Mouse (Mus musculus) kidney, embryonic 16.5 days (tissue): ENCODE results near the gene Lep. TPM values are rescaled to one million over a fixed set of nuclear protein-coding genes. Genes with fewer than 3 reads are reported as not detected.
A peak's percentile ranks its signal among the peaks of the same experiment; 100 is the strongest.

Experiments used
- ATAC-seq: fragments of 200-750 bp; cut with Nextera tagmentation; 2 replicates; pipeline ENCODE4 v1.8.0; 2017; ENCODE audit warnings: moderate TSS enrichment; ENCODE audit not compliant: low FRiP score, low TSS enrichment
- H3K27ac ChIP-seq: fragments of 300-500 bp; sonication (generic); 2 replicates; pipeline ENCODE4 v1.5.1; 2014; ENCODE audit warnings: low read length
- H3K27me3 ChIP-seq: fragments of 300-500 bp; sonication (generic); 2 replicates; pipeline ENCODE4 v1.6.1; 2014; ENCODE audit warnings: low read length, control low read depth, mixed read lengths; ENCODE audit not compliant: insufficient read depth
- H3K36me3 ChIP-seq: fragments of 300-500 bp; sonication (generic); 2 replicates; pipeline ENCODE4 v1.6.1; 2014; ENCODE audit warnings: low read length, control low read depth, mixed read lengths; ENCODE audit not compliant: insufficient read depth
- H3K4me1 ChIP-seq: fragments of 300-500 bp; sonication (generic); 2 replicates; pipeline ENCODE4 v1.6.1; 2014; ENCODE audit warnings: low read length, control low read depth, mixed read lengths; ENCODE audit not compliant: insufficient read depth
- H3K4me2 ChIP-seq: fragments of 300-500 bp; sonication (generic); replicated peaks from 2 replicates; pipeline ENCODE4 v1.6.1; 2014; ENCODE audit warnings: low read depth, low read length
- H3K4me3 ChIP-seq: fragments of 300-500 bp; sonication (generic); 2 replicates; pipeline ENCODE4 v1.5.1; 2014; ENCODE audit warnings: mild to moderate bottlenecking, low read length
- H3K9ac ChIP-seq: fragments of 300-500 bp; sonication (generic); replicated peaks from 2 replicates; pipeline ENCODE4 v1.6.1; 2014; ENCODE audit warnings: low read length
- H3K9me3 ChIP-seq: fragments of 300-500 bp; sonication (generic); 2 replicates; pipeline ENCODE4 v1.6.1; 2016; ENCODE audit warnings: low read length, control low read depth
- WGBS: fragments of 180-500 bp; shearing (Covaris S2); extraction: QIAGEN DNeasy Blood & Tissue Kit; methylation state at CpG from one replicate; pipeline ENCODE4 v1.1.7; 2014; 5-methylcytosine and 5-hydroxymethylcytosine counted together
- polyA plus RNA-seq: library from polyadenylated mRNA; unstranded; fragments of >200 nt; fragmentation: Nextera tagmentation; extraction: Ambion mirVana; gene quantifications from 2 replicates; pipeline ENCODE4 v1.2.1, GENCODE M21; 2015

The Lep gene
- polyA plus RNA-seq: not detected in 2 replicates

GRCm38 (mm10) chr6:29059846-29060685, at the start of gene Lep:
Lep (plus strand) TSS chr6:29060220.
- H3K27me3 ChIP-seq: no peaks in the 10 kb centered on the region
- no peaks in the 10 kb centered on the region for H3K4me1 ChIP-seq
- no peak within 1 kb of the TSS for H3K27ac ChIP-seq
- no peaks in the 10 kb centered on the region for H3K9me3 ChIP-seq
- H3K4me2 ChIP-seq: no peak within 1 kb of the TSS
- no peak within 1 kb of the TSS for H3K4me3 ChIP-seq
- no peak within 1 kb of the TSS for H3K9ac ChIP-seq
- no peaks in the 10 kb centered on the region for H3K36me3 ChIP-seq
- ATAC-seq: no peak
- WGBS: 77% methylated on average over 28 of the region's 28 CpGs

GRCm38 (mm10) chr6:29011651-29012050, 48.4 kb upstream of the Lep start:
- Histone ChIP-seq H3K9me3 (no peaks in the 10 kb centered on the region), H3K36me3 (no peaks in the 10 kb centered on the region), H3K4me2 (no peak overlapping the region), H3K4me1 (0 out of 2 replicates have a peak, but pooled peaks cover 1% of the 10 kb centered on the region), H3K27me3 (no peaks in the 10 kb centered on the region), H3K27ac (no peak overlapping the region), H3K4me3 (no peak overlapping the region), H3K9ac (no peak overlapping the region)
- 86% methylated on average over 5 of the region's 5 CpGs for WGBS
- no peak for ATAC-seq

- Histone ChIP-seq H3K4me2 (no peak overlapping the region), H3K27ac (no peak overlapping the region), H3K4me1 (peaks cover 11% of the 10 kb centered on the region; the same call in 1 of the 2 replicates), H3K36me3 (no peaks in the 10 kb centered on the region), H3K27me3 (no peaks in the 10 kb centered on the region), H3K4me3 (no peak overlapping the region), H3K9ac (no peak overlapping the region), H3K9me3 (no peaks in the 10 kb centered on the region)
- no peak for ATAC-seq
- WGBS: 92% methylated on average over 6 of the region's 6 CpGs
These were observed 46.8 kb upstream of the Lep start for GRCm38 (mm10) chr6:29013216-29013615.

- H3K27ac ChIP-seq: no peak overlapping the region
- H3K4me3 ChIP-seq: peak overlapping the region; percentile 24
- peaks cover 13% of the 10 kb centered on the region; the same call in 1 of the 2 replicates for H3K4me1 ChIP-seq
- H3K9ac ChIP-seq: no peak overlapping the region
- peak overlapping the region; percentile 50 for H3K4me2 ChIP-seq
- 0 out of 2 replicates have a peak, but pooled peaks cover 2% of the 10 kb centered on the region for H3K27me3 ChIP-seq
- H3K36me3 ChIP-seq: no peaks in the 10 kb centered on the region
- ATAC-seq: 0 out of 2 replicates have a peak, but pooled peaks have one; percentile 4
- WGBS: under 1% methylated on average over 16 of the region's 16 CpGs
- no peaks in the 10 kb centered on the region for H3K9me3 ChIP-seq
These were observed 43.1 kb upstream of the Lep start for GRCm38 (mm10) chr6:29016891-29017412.

- no peak overlapping the region for H3K9ac ChIP-seq
- ATAC-seq: no peak
- no peak overlapping the region for H3K4me2 ChIP-seq
- no peak overlapping the region for H3K27ac ChIP-seq
- H3K36me3 ChIP-seq: no peaks in the 10 kb centered on the region
- 65% methylated on average over 18 of the region's 18 CpGs for WGBS
- H3K4me1 ChIP-seq: peaks cover 18% of the 10 kb centered on the region; the same call in 1 of the 2 replicates
- H3K9me3 ChIP-seq: no peaks in the 10 kb centered on the region
- H3K4me3 ChIP-seq: no peak overlapping the region
- 0 out of 2 replicates have a peak, but pooled peaks cover 3% of the 10 kb centered on the region for H3K27me3 ChIP-seq
These were observed 40.0 kb upstream of the Lep start for GRCm38 (mm10) chr6:29019756-29020720.

GRCm38 (mm10) chr6:29020937-29021336, 39.1 kb upstream of the Lep start:
- Histone ChIP-seq H3K27ac (no peak overlapping the region), H3K9ac (no peak overlapping the region), H3K4me3 (no peak overlapping the region), H3K4me1 (peaks cover 18% of the 10 kb centered on the region; the same call in 1 of the 2 replicates), H3K27me3 (peaks cover 7% of the 10 kb centered on the region; the same call in 1 of the 2 replicates), H3K4me2 (no peak overlapping the region), H3K9me3 (no peaks in the 10 kb centered on the region), H3K36me3 (no peaks in the 10 kb centered on the region)
- no peak for ATAC-seq
- WGBS: 69% methylated on average over 5 of the region's 5 CpGs

GRCm38 (mm10) chr6:29021501-29021900, 38.5 kb upstream of the Lep start:
- peaks cover 18% of the 10 kb centered on the region; the same call in 1 of the 2 replicates for H3K4me1 ChIP-seq
- H3K4me3 ChIP-seq: no peak overlapping the region
- H3K9me3 ChIP-seq: no peaks in the 10 kb centered on the region
- WGBS: 49% methylated on average over 6 of the region's 6 CpGs
- no peaks in the 10 kb centered on the region for H3K36me3 ChIP-seq
- no peak overlapping the region for H3K9ac ChIP-seq
- H3K27me3 ChIP-seq: peaks cover 7% of the 10 kb centered on the region; the same call in 1 of the 2 replicates
- ATAC-seq: no peak
- no peak overlapping the region for H3K27ac ChIP-seq
- H3K4me2 ChIP-seq: no peak overlapping the region

GRCm38 (mm10) chr6:29022115-29022514, 37.9 kb upstream of the Lep start:
- Histone ChIP-seq H3K36me3 (no peaks in the 10 kb centered on the region), H3K4me3 (no peak overlapping the region), H3K9ac (no peak overlapping the region), H3K4me2 (no peak overlapping the region), H3K4me1 (peaks cover 13% of the 10 kb centered on the region; the same call in 1 of the 2 replicates), H3K27ac (no peak overlapping the region), H3K9me3 (no peaks in the 10 kb centered on the region), H3K27me3 (peaks cover 7% of the 10 kb centered on the region; the same call in 1 of the 2 replicates)
- WGBS: 43% methylated on average over 5 of the region's 5 CpGs
- peak; percentile 64; the same call in 1 of the 2 replicates for ATAC-seq
